Mouse (Mus musculus): ENCODE data around the gene Rnf167.

The Rnf167 gene

GRCm38 (mm10) chr11:70678576-70678975, 31.5 kb downstream of the Rnf167 start:
- no peak for DNase-seq

GRCm38 (mm10) chr11:70679361-70679760, 32.3 kb downstream of the Rnf167 start:
- DNase-seq, result no peak

GRCm38 (mm10) chr11:70679894-70680293, 32.9 kb downstream of the Rnf167 start:
- DNase-seq, result no peak

GRCm38 (mm10) chr11:70681170-70681569, 34.1 kb downstream of the Rnf167 start:
- DNase-seq, result no peak

DNA sequence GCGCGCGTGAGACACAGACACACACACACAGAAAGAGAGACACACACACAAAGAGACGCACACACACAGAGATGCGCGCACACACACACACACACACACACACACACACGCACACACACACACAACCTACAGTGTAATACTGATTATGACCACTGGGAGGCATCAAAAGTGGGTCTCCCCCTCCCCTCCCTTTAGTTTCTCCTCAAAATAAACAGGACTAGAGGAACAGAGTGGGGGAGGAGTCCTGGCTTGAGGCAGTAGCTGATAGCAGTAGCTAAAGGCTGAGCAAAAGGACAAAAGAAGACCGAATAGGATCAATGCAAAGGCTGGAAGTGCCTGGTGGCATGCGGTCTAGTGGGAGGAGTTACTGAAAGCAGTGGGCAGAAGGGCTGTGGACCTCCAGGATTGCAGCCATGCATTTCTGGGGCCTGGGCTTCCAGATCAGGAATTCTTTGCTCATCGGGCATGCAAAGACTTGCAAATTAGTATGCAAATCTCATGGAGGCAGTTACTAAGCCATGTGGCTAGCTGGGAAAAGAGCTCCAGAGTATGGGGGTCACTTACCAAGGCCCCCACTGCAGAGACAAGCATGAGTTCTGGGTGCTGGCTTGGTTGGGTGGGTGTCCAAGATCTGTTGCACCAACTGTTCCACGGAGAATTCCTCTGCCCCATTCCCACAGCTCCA, 35.0 kb downstream of the Rnf167 start:
- DNase-seq, result peak; percentile 66 to 87

- DNase-seq, result no peak
Measured at GRCm38 (mm10) chr11:70683640-70684039, 36.6 kb downstream of the Rnf167 start.

DNA sequence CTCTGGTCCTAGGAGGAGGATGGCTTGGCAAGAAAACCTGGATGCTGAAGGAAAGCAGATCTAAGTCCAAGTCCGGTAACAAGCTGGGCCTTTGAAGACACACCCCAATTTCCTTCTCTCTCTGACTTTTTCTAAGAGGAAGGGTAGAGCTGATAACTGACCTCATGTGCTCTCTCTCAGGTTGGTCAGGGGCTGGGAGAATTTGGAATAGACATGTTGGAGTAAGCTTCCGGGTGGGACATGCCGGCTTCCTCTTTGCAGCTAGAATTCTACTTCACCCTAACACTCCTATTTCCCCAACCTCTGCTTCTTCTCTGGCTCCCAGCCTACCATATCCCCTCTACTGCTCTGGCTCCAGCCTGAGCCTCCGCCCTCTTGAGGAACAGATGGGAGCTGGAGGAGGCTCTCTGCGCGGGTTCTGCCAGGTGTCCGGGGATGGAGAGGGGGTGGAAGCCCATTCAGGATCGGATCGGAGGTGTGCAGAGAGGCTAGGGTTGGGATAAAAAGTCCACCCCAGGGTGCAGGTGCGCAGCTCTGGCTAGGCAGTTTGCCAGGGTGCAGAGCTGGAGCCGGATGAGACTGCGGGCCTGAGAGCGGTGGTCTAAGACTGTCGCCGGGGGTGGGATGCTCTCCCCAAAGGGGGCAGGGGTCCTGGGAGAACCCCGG, 40.0 kb downstream of the Rnf167 start:
- DNase-seq, result peak; percentile 79 to 80

DNA sequence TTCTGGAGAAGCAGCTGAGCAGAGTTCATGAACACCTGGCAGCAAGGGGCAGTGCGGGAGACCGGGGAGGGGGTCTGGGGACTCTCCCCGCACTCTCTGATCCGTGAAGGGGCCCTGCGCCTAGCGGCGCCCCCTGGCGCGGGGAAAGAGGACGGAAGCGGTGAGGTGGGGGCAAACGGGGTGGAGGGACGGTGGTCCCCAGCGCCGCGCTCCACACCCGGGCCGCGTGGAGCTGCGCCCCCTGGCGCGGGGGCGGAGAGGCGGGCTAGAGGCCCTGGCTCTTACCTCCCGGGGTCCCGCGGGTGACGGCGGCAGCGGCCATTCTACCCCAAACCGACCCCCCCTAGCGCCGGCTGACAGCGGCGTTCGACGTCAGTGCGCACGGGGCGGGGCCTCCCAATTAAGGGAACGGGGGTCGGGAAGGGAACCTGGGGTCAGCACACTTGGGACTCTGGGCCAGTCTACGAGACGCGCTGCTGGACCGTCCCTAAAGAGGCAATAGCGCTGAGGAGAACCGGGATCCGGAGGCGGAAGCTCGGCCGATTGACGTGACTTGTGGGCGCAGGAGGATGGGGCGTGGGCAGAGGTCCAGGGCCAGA, 40.7 kb downstream of the Rnf167 start, which contains the start of gene Camta2:
Gene Camta2, minus strand, starts transcription at position 505 of the 599 bp plus-strand sequence.
- peak; percentile 97 to 98 for DNase-seq

- peak in 1 of 2 experiments; percentile 31 for DNase-seq
Measured at GRCm38 (mm10) chr11:70688372-70688771, 41.3 kb downstream of the Rnf167 start.

GRCm38 (mm10) chr11:70689578-70689977, 42.5 kb downstream of the Rnf167 start:
- DNase-seq, result peak; percentile 19 to 27

DNA sequence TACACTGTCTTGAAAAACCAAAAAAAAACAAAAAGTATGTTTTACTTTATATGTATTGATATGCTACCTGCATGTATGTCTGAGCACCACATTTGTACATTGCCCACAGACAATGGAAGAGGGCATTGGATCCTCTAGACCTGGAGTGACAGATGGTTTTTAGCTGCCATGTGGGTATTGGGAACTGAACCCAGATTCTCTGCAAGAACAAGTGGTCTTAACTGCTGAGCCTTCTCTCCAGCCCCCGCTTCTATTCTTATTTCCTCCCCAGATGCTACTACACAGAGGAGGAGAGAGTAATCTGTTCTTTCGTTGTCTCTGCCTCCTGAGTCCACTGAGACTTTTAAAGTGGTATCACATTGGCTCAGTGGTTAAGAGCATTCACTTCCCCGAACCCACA, 46.5 kb downstream of the Rnf167 start:
- DNase-seq, result no peak

DNA sequence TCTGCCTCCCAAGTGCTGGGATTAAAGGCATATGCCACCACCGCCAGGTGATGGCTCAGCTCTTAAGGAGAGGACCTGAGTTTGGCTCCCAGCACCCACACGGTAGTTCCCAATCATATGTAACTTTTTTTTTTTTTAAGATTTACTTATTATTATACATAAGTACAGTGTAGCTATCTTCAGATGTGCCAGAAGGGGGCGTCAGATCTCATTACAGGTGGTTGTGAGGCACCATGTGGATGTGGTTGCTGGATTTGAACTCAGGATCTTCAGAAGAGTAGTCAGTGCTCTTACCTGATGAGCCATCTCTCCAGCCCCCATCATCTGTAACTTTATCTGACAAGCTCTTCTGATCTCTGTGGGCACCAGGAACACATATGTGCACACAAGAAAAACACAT, 50.3 kb downstream of the Rnf167 start:
- no peak for DNase-seq

- DNase-seq, result no peak
Measured at GRCm38 (mm10) chr11:70699051-70699450, 52.0 kb downstream of the Rnf167 start.

GRCm38 (mm10) chr11:70699722-70700556, 52.9 kb downstream of the Rnf167 start, which contains the start of the genes Inca1 and Kif1c:
TSS of gene Inca1 (minus strand) at chr11:70700155.
TSS of gene Kif1c (plus strand) at chr11:70700548.
- DNase-seq, result peak; percentile 99

DNA sequence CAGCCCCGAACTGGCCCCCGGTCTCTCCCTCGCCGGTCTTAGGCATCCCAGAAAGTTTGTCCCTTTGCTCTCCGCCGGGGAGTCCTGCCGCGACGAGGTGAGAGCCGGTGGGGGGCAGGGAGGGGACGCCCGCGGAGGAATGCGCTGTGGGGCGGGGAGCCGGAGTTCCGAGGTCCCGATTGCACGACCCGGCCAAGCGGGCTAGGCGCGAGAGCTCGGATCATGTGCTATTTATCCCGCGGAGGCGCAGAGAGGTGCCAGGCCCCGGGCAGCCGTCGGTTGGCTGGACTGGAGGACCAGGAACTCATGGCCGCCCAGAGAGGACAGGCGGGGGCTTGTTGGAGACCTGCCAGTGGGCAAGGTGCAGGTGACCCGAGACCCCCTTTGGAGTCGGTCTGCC, 53.6 kb downstream of the Rnf167 start:
- DNase-seq, result peak; percentile 75 to 77
